Mouse (Mus musculus) neutrophil, adult 65 days (primary cell): ENCODE data around the gene Slc7a12. TPM values are rescaled to one million over a fixed set of nuclear protein-coding genes. Genes with fewer than 3 reads are reported as not detected.

ENCODE experiments used
- total RNA-seq: library from RNA; stranded (reverse); gene quantifications from 2 replicates; pipeline ENCODE4 v1.2.4, GENCODE M21; 2023

The Slc7a12 gene
- not detected in 2 replicates for total RNA-seq

GRCm38 (mm10) chr3:14480397-14480796 lies at the start of gene Slc7a12:
Slc7a12 (plus strand) TSS chr3:14480697.

Other genes with a start within 250 kb of the Slc7a12 start
- 31.2 and 31.7 TPM in 2 replicates for gene 1810022K09Rik, start 130.6 kb downstream of the Slc7a12 start, total RNA-seq
- gene Car13, start 161.0 kb downstream of the Slc7a12 start, total RNA-seq, result 1.1 and 1.2 TPM in 2 replicates